ENCODE assay signal across 8 mouse cellular contexts in genomic region chr11:97050944-97051586, GRCm38 (mm10). TPM values are rescaled to one million over a fixed set of nuclear protein-coding genes. Genes with fewer than 3 reads are reported as not detected.
DNase-seq lines count a peak whose midpoint lies in the region; ATAC-seq and TF ChIP-seq lines count a peak whose summit lies in the region.

No protein-coding gene starts in this region.

- H3K9ac ChIP-seq in kidney, embryonic 16.5 days (replicated peaks; ENCODE audit: low read length) = peak overlapping the region; percentile 79

- 19% methylated on average over 13 of the region's 13 CpGs for WGBS in kidney, embryonic 16.5 days

- TF ChIP-seq POLR2A in brain, embryonic 14.5 days (IDR thresholded peaks at IDR 0.05; ENCODE audit: borderline replicate concordance, extremely low read depth, insufficient read depth, insufficient read length, poor library complexity, severe bottlenecking) = no peak

- peaks cover 36% of the 10 kb centered on the region for H3K36me3 ChIP-seq in kidney, embryonic 16.5 days (ENCODE audit: insufficient read depth, low read length)

- DNase-seq in kidney, postnatal 14 days = no peak
- DNase-seq in brain, embryonic 14.5 days (ENCODE audit: low read depth) = peak; percentile 37
- no peak for DNase-seq in gastrocnemius, postnatal 14 days
- DNase-seq in left cerebral cortex, adult 18-20 months (ENCODE audit: low spot score in 2 of 2) = no peak
- no peak for DNase-seq in gastrocnemius, adult 8-10 months (ENCODE audit: low spot score in 2 of 2)

- peaks cover 15% of the 10 kb centered on the region for H3K4me1 ChIP-seq in kidney, embryonic 16.5 days (ENCODE audit: insufficient read depth, low read length)

- peak overlapping the region; percentile 90 for H3K4me3 ChIP-seq in kidney, embryonic 16.5 days (ENCODE audit: low read length)

- intact Hi-C loops in gastrocnemius, postnatal 14 days (cut with DNase I; ENCODE audit: low total_unique reads) = no loop called here

- no peaks in the 10 kb centered on the region for H3K27me3 ChIP-seq in kidney, embryonic 16.5 days (ENCODE audit: insufficient read depth, low read length)

- TF ChIP-seq CTCF in brain, embryonic 14.5 days (IDR thresholded peaks at IDR 0.05; ENCODE audit: borderline replicate concordance, extremely low read depth, insufficient read depth, insufficient read length) = no peak

- peak overlapping the region; percentile 91 for H3K4me2 ChIP-seq in kidney, embryonic 16.5 days (replicated peaks; ENCODE audit: low read depth, low read length)

- no peaks in the 10 kb centered on the region for H3K9me3 ChIP-seq in kidney, embryonic 16.5 days (ENCODE audit: low read length)

- peak overlapping the region; percentile 49 for H3K27ac ChIP-seq in kidney, embryonic 16.5 days (ENCODE audit: low read length)

- peak; percentile 18; the same call in 1 of the 2 replicates for ATAC-seq in kidney, embryonic 16.5 days (ENCODE audit: low FRiP score, low TSS enrichment)
- peak; percentile 6; the same call in 1 of the 2 replicates for ATAC-seq in granulocyte monocyte progenitor cell, adult 5-6 weeks (replicated peaks; ENCODE audit: poor library complexity, severe bottlenecking)
- ATAC-seq in megakaryocyte, adult 5-6 weeks (ENCODE audit: poor library complexity, severe bottlenecking) = peak; percentile 17

RNA-seq across cellular contexts. Expression of gene Osbpl7, which starts 0.6 kb away (rescaled TPM):
- 10.2 and 10.4 TPM in 2 replicates for polyA plus RNA-seq in kidney, embryonic 16.5 days (2015; fragmentation: Nextera tagmentation; extraction: Ambion mirVana)
- 14.6 and 14.9 TPM in 2 replicates for polyA plus RNA-seq in brain, embryonic 14.5 days (2012; rRNA removed)
- 24.4 and 29.4 TPM in 2 replicates for total RNA-seq in granulocyte monocyte progenitor cell, adult 5-6 weeks (2014; fragmentation: Nextera tagmentation)
- total RNA-seq in granulocyte monocyte progenitor cell, adult 5-6 weeks (2017) = 7.9 and 8.5 TPM in 2 replicates
- 5.3 and 6.5 TPM in 2 replicates for total RNA-seq in megakaryocyte, adult 5-6 weeks (2015)
- total RNA-seq in megakaryocyte, adult 5-6 weeks (2017) = 7.1 and 7.5 TPM in 2 replicates
- 1 to 10 TPM; 2.7 to 3.3 TPM for total RNA-seq in gastrocnemius, postnatal 14 days (2021)
- total RNA-seq in left cerebral cortex, adult 18-20 months (2021) = 10 to 100 TPM; 12.9 to 13.2 TPM
- total RNA-seq in gastrocnemius, adult 8-10 months (2022) = 1 to 10 TPM; 3.0 to 4.5 (median 3.2) TPM

RNA-seq across cellular contexts. Expression of gene Mrpl10, which starts 9.7 kb away (rescaled TPM):
- 92.9 and 98.8 TPM in 2 replicates for polyA plus RNA-seq in kidney, embryonic 16.5 days (2015; fragmentation: Nextera tagmentation; extraction: Ambion mirVana)
- polyA plus RNA-seq in brain, embryonic 14.5 days (2012; rRNA removed) = 60.4 and 68.8 TPM in 2 replicates
- 44.6 and 51.7 TPM in 2 replicates for total RNA-seq in granulocyte monocyte progenitor cell, adult 5-6 weeks (2014; fragmentation: Nextera tagmentation)
- 22.9 and 23.2 TPM in 2 replicates for total RNA-seq in granulocyte monocyte progenitor cell, adult 5-6 weeks (2017)
- 28.4 and 28.6 TPM in 2 replicates for total RNA-seq in megakaryocyte, adult 5-6 weeks (2015)
- total RNA-seq in megakaryocyte, adult 5-6 weeks (2017) = 18.6 and 19.7 TPM in 2 replicates
- 10 to 100 TPM; 39.8 to 44.0 TPM for total RNA-seq in gastrocnemius, postnatal 14 days (2021)
- total RNA-seq in left cerebral cortex, adult 18-20 months (2021) = 10 to 100 TPM; 67.4 to 70.6 TPM
- 10 to 100 TPM; 44.1 to 52.7 (median 45.6) TPM for total RNA-seq in gastrocnemius, adult 8-10 months (2022)

RNA-seq across cellular contexts. Expression of gene Lrrc46, which starts 9.9 kb away (rescaled TPM):
- 1.3 and 1.5 TPM in 2 replicates for polyA plus RNA-seq in kidney, embryonic 16.5 days (2015; fragmentation: Nextera tagmentation; extraction: Ambion mirVana)
- 2.0 and 2.9 TPM in 2 replicates for polyA plus RNA-seq in brain, embryonic 14.5 days (2012; rRNA removed)
- not detected in 2 replicates for total RNA-seq in granulocyte monocyte progenitor cell, adult 5-6 weeks (2014; fragmentation: Nextera tagmentation)
- total RNA-seq in granulocyte monocyte progenitor cell, adult 5-6 weeks (2017) = 0.10 and 1.1 TPM in 2 replicates
- total RNA-seq in megakaryocyte, adult 5-6 weeks (2015) = 0.55 and 0.80 TPM in 2 replicates
- not detected in 2 replicates for total RNA-seq in megakaryocyte, adult 5-6 weeks (2017)
- not detected for total RNA-seq in gastrocnemius, postnatal 14 days (2021)
- total RNA-seq in left cerebral cortex, adult 18-20 months (2021) = under 1 TPM; 0.33 to 0.37 TPM
- not detected for total RNA-seq in gastrocnemius, adult 8-10 months (2022)

RNA-seq across cellular contexts. Expression of gene Scrn2, which starts 21.3 kb away (rescaled TPM):
- 45.7 and 50.9 TPM in 2 replicates for polyA plus RNA-seq in kidney, embryonic 16.5 days (2015; fragmentation: Nextera tagmentation; extraction: Ambion mirVana)
- 11.8 and 16.9 TPM in 2 replicates for polyA plus RNA-seq in brain, embryonic 14.5 days (2012; rRNA removed)
- total RNA-seq in granulocyte monocyte progenitor cell, adult 5-6 weeks (2014; fragmentation: Nextera tagmentation) = 12.2 and 22.1 TPM in 2 replicates
- total RNA-seq in granulocyte monocyte progenitor cell, adult 5-6 weeks (2017) = 22.0 and 30.0 TPM in 2 replicates
- total RNA-seq in megakaryocyte, adult 5-6 weeks (2015) = 0.48 and 1.4 TPM in 2 replicates
- 5.1 and 5.4 TPM in 2 replicates for total RNA-seq in megakaryocyte, adult 5-6 weeks (2017)
- total RNA-seq in gastrocnemius, postnatal 14 days (2021) = 10 to 100 TPM in 1 of 2 experiments, 1 to 10 TPM in 1; 8.9 to 10.4 TPM
- total RNA-seq in left cerebral cortex, adult 18-20 months (2021) = 1 to 10 TPM; 4.2 to 4.6 TPM
- total RNA-seq in gastrocnemius, adult 8-10 months (2022) = 10 to 100 TPM; 13.0 to 14.4 (median 13.6) TPM

RNA-seq across cellular contexts. Expression of gene Sp6, which starts 37.9 kb away (rescaled TPM):
- polyA plus RNA-seq in kidney, embryonic 16.5 days (2015; fragmentation: Nextera tagmentation; extraction: Ambion mirVana) = 1.6 and 2.0 TPM in 2 replicates
- polyA plus RNA-seq in brain, embryonic 14.5 days (2012; rRNA removed) = 0.64 and 1.0 TPM in 2 replicates
- total RNA-seq in granulocyte monocyte progenitor cell, adult 5-6 weeks (2014; fragmentation: Nextera tagmentation) = 0.26 and 0.37 TPM in 2 replicates
- not detected in 2 replicates for total RNA-seq in granulocyte monocyte progenitor cell, adult 5-6 weeks (2017)
- total RNA-seq in megakaryocyte, adult 5-6 weeks (2015) = 0.13 TPM in 1 of 2 replicates, not detected in the other
- total RNA-seq in megakaryocyte, adult 5-6 weeks (2017) = not detected in 2 replicates
- total RNA-seq in gastrocnemius, postnatal 14 days (2021) = under 1 TPM; 0.10 to 0.11 TPM
- total RNA-seq in left cerebral cortex, adult 18-20 months (2021) = 1 to 10 TPM; 1.4 to 2.0 TPM
- total RNA-seq in gastrocnemius, adult 8-10 months (2022) = under 1 TPM in 2 of 4 experiments, not detected in 2; 0.07 to 0.13 TPM
